Mouse (Mus musculus) 3134 (cell line): ENCODE measurements at regions not wholly inside any gene's neighbourhood (a gene's known extent, or its start where the extent isn't known, plus 50 kb on each side); places are given as distances from the start of the nearest gene placed in this dataset.
A peak's percentile ranks its signal among the peaks of the same experiment; 100 is the strongest.
"Not testable (repeated sequence)": the region's sequence is repeated elsewhere in the genome, so short reads cannot be mapped to it uniquely, and the experiment has no call there.

Source experiments
- DNase-seq: peaks from one replicate; pipeline ENCODE4 v3.0.0-alpha.2; 2011; ENCODE audit warnings: low spot score; ENCODE audit not compliant: insufficient read length; ENCODE audit errors: extremely low read depth

DNA sequence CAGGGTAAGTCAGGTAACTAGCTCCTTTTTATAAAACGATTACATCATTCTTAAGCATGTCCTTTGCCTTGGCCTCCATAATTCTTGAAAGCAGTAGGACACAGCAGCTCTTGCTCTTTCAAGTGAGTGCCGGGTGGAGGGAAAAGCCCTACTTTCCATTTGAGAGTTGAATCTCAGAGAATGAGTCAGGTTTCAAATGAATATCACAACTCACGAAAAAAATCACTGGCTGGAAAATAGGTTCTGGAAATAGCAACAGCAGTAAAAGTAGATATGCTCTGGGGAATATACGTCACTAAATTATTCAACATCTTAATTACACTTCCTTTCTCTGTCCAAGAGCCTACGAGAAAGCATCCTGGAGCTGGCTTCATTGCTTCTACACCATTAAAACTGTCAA is 250.5 kb downstream of the Kcnc2 start:
- no peak for DNase-seq

DNA sequence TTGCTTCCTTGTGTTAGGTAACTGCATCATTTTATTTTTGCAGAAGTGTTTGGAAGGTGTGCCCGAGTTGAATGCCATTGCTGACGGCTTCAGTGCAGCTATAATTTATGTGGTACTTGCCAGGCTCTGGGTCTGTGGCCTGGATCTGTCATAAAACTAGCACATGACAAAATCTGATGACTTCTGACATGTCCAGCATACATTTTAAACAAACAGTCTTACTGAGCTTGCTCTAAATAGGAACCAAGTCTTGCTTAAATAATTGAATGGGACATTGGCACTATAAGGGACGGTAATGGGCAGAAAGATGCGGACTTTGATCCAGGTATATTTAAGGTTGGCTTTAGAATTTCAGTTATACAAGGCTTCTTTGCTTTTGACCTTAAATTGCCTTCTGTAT is 272.1 kb downstream of the Kcnc2 start:
- no peak for DNase-seq

DNA sequence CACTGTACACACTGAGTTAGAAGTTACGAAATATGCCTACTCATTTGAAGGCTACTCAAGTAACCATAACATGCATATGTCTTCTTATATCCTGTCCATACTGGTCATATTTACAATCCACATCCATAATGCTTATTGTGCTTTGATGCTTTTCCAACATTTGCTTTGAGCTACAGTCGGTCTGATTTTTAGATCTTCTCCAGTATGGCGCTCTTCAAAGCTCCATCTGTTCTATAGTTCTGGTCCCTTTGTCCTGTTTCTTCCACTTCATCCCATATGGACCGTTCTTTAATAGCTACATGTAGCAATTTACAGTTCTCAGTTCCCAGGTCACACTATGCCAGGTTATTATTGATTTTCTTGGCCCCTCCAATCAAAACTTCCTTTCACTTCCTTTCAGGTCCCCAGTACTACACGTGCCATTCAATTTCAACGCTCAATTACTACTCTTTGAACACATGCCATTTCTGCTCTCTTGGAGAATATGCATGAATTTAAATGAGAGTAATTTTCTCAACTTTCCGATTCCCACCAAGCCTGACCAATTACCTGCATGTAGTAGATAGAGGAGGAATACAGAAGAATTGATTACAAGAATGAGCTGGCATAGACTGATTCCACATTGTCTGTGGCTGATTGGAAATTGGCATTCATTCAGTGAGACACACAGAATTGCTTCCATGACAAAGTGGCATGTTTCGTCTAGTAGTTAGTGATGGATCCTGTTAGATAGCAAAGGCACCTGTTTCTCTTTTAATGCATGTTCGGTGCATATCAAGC is 301.0 kb downstream of the Kcnc2 start:
- DNase-seq = no peak

DNA sequence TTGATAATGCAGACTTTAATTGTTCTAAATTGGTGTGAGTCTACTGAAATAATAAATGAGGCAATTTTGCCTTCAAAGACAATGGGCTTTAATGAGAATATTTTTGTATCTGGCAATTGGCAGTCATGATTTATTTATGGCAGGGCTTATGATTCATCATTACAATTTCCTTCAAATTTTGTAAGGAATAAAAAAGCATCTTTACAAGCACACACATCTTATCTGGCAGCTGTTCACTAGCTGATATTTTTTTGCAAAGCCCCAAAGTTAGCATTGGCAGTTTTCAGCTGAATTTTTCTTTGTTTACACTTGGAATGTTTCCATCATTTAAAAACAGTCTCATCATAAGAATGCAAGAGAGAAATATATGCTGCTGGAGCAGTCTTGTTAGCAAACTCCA is 301.6 kb downstream of the Kcnc2 start:
- DNase-seq = no peak

DNA sequence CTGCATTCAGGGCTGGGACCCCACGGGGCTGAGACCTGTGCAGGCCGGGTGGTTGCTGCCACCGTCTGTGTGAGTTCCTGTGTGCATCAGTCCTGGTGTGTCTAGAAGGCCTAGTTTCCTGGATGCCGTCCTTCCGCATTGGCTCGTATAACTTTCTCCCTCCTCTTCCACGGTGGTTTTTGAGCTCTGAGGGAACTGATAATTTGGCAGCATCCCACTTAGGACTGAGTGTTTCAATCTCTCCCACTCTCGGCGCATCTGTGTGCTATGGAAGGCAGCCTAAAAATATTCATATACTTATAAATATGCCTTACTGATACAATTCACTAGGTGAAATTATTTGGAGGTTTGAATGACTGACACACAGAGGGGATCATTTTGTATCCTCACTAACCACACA is 314.0 kb downstream of the Kcnc2 start:
- DNase-seq = no peak

DNA sequence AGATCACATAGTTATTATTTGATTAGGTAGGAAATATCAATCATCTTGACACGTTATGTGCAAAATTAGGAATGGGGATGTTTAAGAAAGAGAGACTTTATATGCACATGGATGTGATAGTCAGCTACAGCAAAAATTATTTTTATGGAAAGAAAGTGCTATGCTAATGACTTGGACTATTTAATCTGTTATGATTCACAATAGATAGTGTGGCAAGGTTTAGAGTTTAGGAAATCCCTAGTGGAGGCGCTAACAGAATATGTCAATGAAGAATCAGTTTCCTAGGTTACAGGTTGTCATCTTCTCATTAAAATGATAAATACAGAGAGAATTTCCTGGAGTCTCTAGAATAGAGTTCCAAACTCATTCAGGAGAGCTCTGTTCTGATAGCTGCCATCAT is 323.4 kb downstream of the Kcnc2 start:
- no peak for DNase-seq

DNA sequence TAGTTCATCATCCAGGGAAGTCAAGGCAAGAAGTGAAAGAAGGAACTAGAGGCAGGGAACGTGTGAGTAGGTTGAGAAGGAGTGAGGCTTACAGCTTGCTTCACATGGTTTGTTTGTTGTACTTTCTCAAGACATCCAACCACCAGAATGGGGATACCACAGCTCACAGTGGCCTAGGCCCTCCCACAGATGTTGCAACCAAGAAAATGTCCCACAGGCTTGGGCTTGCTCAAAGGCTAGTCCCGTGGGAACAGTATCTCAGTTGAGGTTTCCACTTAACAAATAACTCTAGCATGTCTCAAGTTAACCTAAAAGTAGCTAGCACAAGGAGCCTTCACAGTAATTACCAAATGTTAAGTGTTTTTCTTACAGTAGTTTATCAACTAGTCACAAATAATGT is 323.2 kb downstream of the Atxn7l3b start:
- DNase-seq = peak; percentile 28

DNA sequence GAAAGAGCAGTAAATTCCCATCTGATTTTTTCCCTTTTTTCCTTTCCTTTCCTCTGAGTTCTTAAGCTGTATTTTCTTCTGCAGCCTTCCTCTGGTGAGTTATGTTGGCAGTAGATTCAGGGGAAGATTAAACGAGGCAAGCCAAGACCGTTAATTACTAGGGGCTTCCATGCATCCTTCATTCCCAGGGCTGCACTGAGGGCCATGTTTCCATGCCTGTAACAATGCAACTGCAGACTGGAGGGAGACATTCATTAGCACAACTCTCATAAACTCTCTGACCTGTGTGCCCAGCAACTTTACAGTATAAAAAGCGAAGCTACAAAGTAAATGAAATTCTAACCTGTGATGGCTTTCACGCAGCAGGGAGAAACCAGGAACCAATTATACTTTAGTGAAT is 321.2 kb downstream of the Atxn7l3b start:
- no peak for DNase-seq

DNA sequence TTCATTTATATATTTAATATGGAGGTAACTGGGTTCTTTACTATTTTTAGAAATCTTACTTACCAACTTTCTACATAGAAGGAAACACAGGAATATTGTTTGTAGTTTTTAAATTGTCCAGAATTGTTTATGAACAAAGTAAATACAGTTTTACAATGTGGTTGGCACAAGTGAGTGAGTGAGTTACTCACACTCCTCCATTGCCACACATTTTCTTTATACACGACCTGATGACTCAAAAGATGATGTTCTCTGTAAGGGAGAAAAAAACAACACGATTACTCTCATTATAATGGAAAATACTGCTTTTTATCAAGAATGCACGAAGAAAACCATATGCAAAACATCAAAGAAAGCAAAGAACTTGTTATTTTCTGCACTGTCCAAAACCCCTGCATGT is 317.1 kb downstream of the Atxn7l3b start:
- DNase-seq = peak; percentile 5

DNA sequence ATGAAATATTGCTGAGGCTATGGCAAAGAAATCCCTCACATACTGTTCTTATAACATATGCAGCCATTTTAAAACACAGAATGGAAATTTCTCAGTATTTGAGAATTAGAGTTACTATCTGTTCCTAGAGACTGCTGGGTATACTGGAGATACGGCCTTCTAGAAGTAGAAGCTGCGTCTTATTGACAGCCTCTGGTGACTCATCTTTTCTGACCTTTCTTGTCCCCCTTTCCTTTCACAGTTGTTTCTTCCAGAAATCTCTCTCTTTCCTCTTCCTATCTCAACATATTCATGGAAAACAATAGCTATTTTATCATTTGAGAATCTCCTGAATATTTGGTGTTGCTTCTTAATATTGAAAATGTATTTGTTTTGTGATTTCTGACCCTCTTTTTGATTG is 315.1 kb downstream of the Atxn7l3b start:
- DNase-seq = no peak

DNA sequence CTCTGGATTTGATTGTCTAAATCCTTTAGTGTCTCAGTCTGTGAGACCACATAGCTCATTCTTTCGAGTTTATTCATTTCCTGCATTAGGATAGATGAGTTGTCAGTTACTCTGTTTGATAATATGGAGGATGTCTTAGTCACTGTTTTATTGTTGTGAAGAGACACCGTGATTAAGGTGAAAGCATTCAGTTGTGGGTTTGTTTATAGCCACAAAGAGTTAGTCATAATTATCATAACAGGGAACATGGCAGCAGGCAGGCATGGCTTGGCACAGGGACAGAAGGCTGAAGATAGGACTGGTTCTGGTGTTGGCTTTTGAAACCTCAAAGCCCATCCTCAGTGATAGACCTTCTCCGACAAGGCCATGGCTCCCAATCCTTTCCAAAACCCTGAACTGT is 314.6 kb downstream of the Atxn7l3b start:
- peak; percentile 43 for DNase-seq

DNA sequence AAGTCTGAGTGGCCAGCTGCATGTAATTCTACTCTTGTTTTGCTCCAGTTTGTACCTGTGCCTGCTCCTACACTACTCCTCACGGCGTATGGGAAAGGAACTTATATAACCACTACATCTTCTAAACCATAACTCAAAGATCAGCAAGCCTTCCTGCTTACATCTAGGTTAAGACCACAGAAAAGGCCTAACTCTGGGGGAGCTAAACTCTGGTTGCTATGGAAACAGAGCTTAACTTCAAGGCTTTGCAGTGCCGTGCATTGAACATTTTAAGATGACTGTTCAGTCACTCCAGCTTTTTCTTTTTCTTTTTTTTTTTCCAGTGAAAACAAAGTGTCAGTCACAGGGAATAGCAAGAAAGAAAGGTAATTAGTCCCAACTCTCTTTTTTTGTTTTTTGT is 309.1 kb downstream of the Atxn7l3b start:
- DNase-seq = no peak

DNA sequence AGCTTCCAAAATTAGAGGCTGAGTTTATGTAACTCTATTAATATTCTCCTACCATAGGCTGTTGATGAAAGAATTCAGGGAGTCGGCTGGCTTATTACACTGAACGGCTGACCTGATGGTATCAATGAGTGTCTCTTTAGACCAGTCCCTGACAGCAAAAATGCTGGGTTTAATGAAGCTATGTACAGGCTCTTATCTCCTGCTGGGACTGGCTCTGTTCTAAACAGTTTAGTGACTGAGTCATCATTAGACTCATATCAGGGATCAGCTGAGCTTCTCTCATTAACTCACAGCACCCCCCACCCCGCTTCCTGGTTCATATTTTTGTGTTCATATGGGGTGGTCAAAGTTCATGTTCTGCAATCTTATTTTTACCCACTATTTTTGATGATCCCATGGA is 299.0 kb downstream of the Atxn7l3b start:
- DNase-seq = no peak

DNA sequence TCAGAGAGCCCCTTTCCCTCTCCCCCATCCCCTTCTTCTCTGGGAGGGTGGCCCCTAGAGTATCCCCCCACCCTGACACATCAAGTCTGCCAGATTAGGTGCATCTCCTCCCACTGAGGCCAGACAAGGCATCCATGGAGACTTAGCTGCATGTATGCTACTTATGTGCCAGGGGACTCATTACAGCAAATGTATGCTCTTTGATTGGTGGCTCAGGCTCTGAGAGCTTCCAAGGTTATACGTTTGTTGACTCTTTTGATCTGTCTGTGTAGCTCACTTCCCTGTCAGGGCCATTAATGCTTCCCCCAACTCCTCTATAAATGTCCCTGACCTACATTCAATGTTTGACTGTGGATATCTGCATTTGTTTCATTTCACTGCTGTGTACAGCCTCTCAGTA is 293.6 kb downstream of the Atxn7l3b start:
- no peak for DNase-seq

DNA sequence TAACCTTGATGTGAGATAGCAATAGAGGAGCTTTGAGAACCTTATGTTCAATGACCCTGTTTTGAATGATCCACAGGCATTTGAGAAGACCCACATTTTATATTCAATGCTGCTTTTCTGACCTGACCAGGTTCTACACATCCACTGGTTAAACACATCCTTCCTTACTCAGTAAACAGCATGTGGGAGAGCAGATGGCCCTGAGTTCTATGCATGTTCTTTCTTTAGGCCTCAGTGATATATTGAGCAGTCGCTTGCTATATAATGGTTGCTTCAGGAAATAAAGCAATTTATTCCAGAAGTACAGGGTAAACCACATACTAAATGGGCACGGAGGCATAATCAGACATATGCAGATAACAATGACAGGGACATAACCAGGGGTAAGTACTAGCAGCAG is 292.2 kb downstream of the Atxn7l3b start:
- no peak for DNase-seq

DNA sequence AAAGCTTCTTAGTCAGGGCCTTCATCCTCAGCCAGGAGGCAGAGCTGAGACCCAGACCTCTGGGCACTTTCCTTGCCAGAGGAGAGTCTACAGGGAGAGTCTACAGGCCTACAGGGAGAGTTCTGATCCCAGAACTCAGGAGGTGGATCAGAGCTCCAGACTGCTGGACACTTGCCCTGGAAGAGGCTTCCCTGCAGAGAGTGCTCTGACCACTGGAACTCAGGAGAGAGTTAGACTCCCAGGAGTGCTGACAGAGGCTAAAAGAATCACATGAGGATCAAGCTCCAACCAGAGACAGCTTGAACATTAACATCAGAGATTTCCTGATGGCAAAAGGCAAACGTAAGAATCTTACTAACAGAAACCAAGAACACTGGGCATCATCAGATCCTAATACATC is 288.2 kb downstream of the Atxn7l3b start:
- DNase-seq = not testable (repeated sequence)

DNA sequence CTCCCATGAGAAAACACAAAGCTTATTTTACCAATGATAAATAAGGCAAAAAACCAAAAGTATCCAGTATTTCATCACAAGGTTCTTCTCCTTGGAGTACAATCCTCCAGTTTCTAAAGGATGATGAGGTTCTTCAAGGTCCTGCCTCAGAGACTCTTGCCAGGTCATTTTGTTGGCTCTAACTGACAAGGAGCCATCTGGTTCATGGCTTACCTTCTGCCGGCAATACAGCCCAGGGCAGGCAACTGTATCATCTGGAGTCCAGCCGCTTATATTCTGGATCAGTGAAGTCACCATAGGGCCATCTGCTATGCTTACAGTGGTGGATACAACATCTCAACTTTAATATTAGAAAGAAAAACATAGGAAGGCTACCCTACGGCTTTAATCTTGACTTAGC is 279.8 kb downstream of the Atxn7l3b start:
- DNase-seq = no peak
